Comparison of ENCODE assay signal across 22 mouse cellular contexts in the genomic region with DNA sequence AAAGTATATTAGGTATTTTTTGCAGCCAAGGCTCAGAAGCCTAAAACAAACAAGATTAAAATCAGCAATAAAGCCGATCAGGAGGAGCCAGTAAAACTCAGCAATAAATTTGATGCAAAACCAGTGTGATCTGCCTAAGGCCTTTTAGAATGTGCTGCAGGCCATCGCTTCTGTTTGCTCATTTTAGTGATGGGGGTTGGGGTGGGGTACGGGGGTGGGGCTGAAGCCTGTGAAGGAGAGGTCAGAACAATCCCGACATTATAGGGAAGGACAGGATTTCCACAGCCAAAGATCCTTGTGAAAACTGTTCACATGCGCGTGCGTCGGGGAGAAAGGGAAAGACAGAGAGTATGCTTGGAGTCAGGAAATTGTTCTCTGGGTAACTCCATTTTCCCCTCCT. TPM values are rescaled to one million over a fixed set of nuclear protein-coding genes. Genes with fewer than 3 reads are reported as not detected.
DNase-seq lines count a peak whose midpoint lies in the region; ATAC-seq and TF ChIP-seq lines count a peak whose summit lies in the region.
"Had no signal": no experiment of that assay in that cellular context is flagged by ENCODE, and none has a peak within 500 bp of the region (broad histone marks: within the 10 kb centered on the region; RNA-seq: fewer than 3 reads in every experiment).

No protein-coding gene starts in this region.

- TF ChIP-seq POLR2A in lung, adult 2 months (IDR thresholded peaks at IDR 0.05; ENCODE audit: borderline replicate concordance, extremely low read depth, low read depth, low read length), result no peak

- no peak overlapping the region for H3K4me3 ChIP-seq in hindbrain, embryonic 11.5 days (ENCODE audit: low read depth, low read length)
- H3K4me3 ChIP-seq in hindbrain, embryonic 12.5 days, result no peak overlapping the region
- H3K4me3 ChIP-seq in lung, embryonic 14.5 days (ENCODE audit: low read depth, low read length), result no peak overlapping the region
- no peak overlapping the region for H3K4me3 ChIP-seq in lung, adult 2 months (replicated peaks; ENCODE audit: extremely low read depth, low read depth, low read length)
- H3K4me3 ChIP-seq in neural tube, embryonic 13.5 days, result no peak overlapping the region
- no peak overlapping the region for H3K4me3 ChIP-seq in stomach, embryonic 16.5 days (replicated peaks; ENCODE audit: low read length)
- H3K4me3 ChIP-seq: embryonic facial prominence, embryonic 13.5 days; forebrain, embryonic 15.5 days; heart, adult 2 months; neural tube, embryonic 12.5 days had no signal

- H3K9ac ChIP-seq in hindbrain, embryonic 11.5 days (ENCODE audit: low read depth, low read length), result no peak overlapping the region
- no peak overlapping the region for H3K9ac ChIP-seq in hindbrain, embryonic 12.5 days
- no peak overlapping the region for H3K9ac ChIP-seq in lung, embryonic 14.5 days
- H3K9ac ChIP-seq in neural tube, embryonic 13.5 days, result 0 out of 2 replicates have a peak overlapping the region, but pooled peaks have one; percentile 23
- no peak overlapping the region for H3K9ac ChIP-seq in stomach, embryonic 16.5 days (ENCODE audit: low read length)
- H3K9ac ChIP-seq: embryonic facial prominence, embryonic 13.5 days; forebrain, embryonic 15.5 days; liver, postnatal 0 days; neural tube, embryonic 12.5 days had no signal

- H3K4me2 ChIP-seq in hindbrain, embryonic 11.5 days (replicated peaks; ENCODE audit: low read depth, low read length), result no peak overlapping the region
- no peak overlapping the region for H3K4me2 ChIP-seq in hindbrain, embryonic 12.5 days (replicated peaks)
- no peak overlapping the region for H3K4me2 ChIP-seq in lung, embryonic 14.5 days
- no peak overlapping the region for H3K4me2 ChIP-seq in neural tube, embryonic 13.5 days
- H3K4me2 ChIP-seq in stomach, embryonic 16.5 days (ENCODE audit: low read depth, low read length), result peak overlapping the region; percentile 29
- H3K4me2 ChIP-seq: embryonic facial prominence, embryonic 13.5 days; forebrain, embryonic 15.5 days; neural tube, embryonic 12.5 days had no signal

- no peaks in the 10 kb centered on the region for H3K27me3 ChIP-seq in hindbrain, embryonic 11.5 days (ENCODE audit: control insufficient read depth, insufficient read depth, low read length)
- no peaks in the 10 kb centered on the region for H3K27me3 ChIP-seq in hindbrain, embryonic 12.5 days
- no peaks in the 10 kb centered on the region for H3K27me3 ChIP-seq in lung, embryonic 14.5 days (ENCODE audit: insufficient read depth, low read length)
- H3K27me3 ChIP-seq in neural tube, embryonic 13.5 days, result no peaks in the 10 kb centered on the region
- H3K27me3 ChIP-seq in stomach, embryonic 16.5 days (ENCODE audit: control insufficient read depth, insufficient read depth, low read length), result no peaks in the 10 kb centered on the region
- H3K27me3 ChIP-seq: embryonic facial prominence, embryonic 13.5 days; forebrain, embryonic 15.5 days; neural tube, embryonic 12.5 days had no signal

- 65% methylated on average over 8 of the region's 8 CpGs for WGBS in hindbrain, embryonic 11.5 days
- WGBS in hindbrain, embryonic 12.5 days, result 51% methylated on average over 8 of the region's 8 CpGs
- WGBS in lung, embryonic 14.5 days, result 52% methylated on average over 8 of the region's 8 CpGs
- 54% methylated on average over 8 of the region's 8 CpGs for WGBS in lung, adult 2 months
- WGBS in neural tube, embryonic 13.5 days, result 44% methylated on average over 8 of the region's 8 CpGs
- 51% methylated on average over 8 of the region's 8 CpGs for WGBS in stomach, embryonic 16.5 days

- no peaks in the 10 kb centered on the region for H3K4me1 ChIP-seq in hindbrain, embryonic 11.5 days (replicated peaks; ENCODE audit: control insufficient read depth, insufficient read depth, low read length)
- H3K4me1 ChIP-seq in hindbrain, embryonic 12.5 days, result peaks cover 6% of the 10 kb centered on the region
- no peaks in the 10 kb centered on the region for H3K4me1 ChIP-seq in lung, embryonic 14.5 days (ENCODE audit: insufficient read depth)
- H3K4me1 ChIP-seq in lung, adult 2 months (ENCODE audit: control insufficient read depth, insufficient read depth, low read length), result no peaks in the 10 kb centered on the region
- peaks cover 17% of the 10 kb centered on the region for H3K4me1 ChIP-seq in neural tube, embryonic 13.5 days (replicated peaks)
- H3K4me1 ChIP-seq in stomach, embryonic 16.5 days (ENCODE audit: control insufficient read depth, insufficient read depth, low read length), result no peaks in the 10 kb centered on the region
- H3K4me1 ChIP-seq: embryonic facial prominence, embryonic 13.5 days; forebrain, embryonic 15.5 days had no signal

- peak; percentile 12 for DNase-seq in hindbrain, embryonic 11.5 days (ENCODE audit: low spot score)
- peak; percentile 9 for DNase-seq in lung, embryonic 14.5 days
- DNase-seq in lung, adult 2 months, result no peak
- no peak for DNase-seq in neural tube, embryonic 10.5 days (ENCODE audit: extremely low spot score, low spot score)
- DNase-seq in right cerebral cortex, adult 2 months (ENCODE audit: low spot score in 2 of 2), result no peak
- DNase-seq: adrenal gland, postnatal 10 days; cerebellum, adult 9-10 months; gastrocnemius, postnatal 25 days; heart, adult 2 months; heart, postnatal 4 days; layer of hippocampus, postnatal 36 days; liver, postnatal 0 days; spleen, adult 18-20 months; thymus, adult 2 months had no signal

- no peak for TF ChIP-seq CTCF in lung, embryonic 14.5 days (IDR thresholded peaks at IDR 0.05; ENCODE audit: low read depth)
- no peak for TF ChIP-seq CTCF in lung, adult 2 months (IDR thresholded peaks at IDR 0.05; ENCODE audit: insufficient read depth, low read length)

- no peaks in the 10 kb centered on the region for H3K36me3 ChIP-seq in hindbrain, embryonic 11.5 days (ENCODE audit: control insufficient read depth, insufficient read depth, low read length)
- no peaks in the 10 kb centered on the region for H3K36me3 ChIP-seq in hindbrain, embryonic 12.5 days
- H3K36me3 ChIP-seq in lung, embryonic 14.5 days (ENCODE audit: insufficient read depth), result no peaks in the 10 kb centered on the region
- H3K36me3 ChIP-seq in neural tube, embryonic 13.5 days, result no peaks in the 10 kb centered on the region
- no peaks in the 10 kb centered on the region for H3K36me3 ChIP-seq in stomach, embryonic 16.5 days (ENCODE audit: control insufficient read depth, insufficient read depth, low read length)
- H3K36me3 ChIP-seq: embryonic facial prominence, embryonic 13.5 days; forebrain, embryonic 15.5 days; neural tube, embryonic 12.5 days had no signal

- no peak for ATAC-seq in hindbrain, embryonic 11.5 days (ENCODE audit: low FRiP score)
- no peak for ATAC-seq in hindbrain, embryonic 12.5 days (ENCODE audit: low FRiP score)
- ATAC-seq in lung, embryonic 14.5 days (ENCODE audit: insufficient read depth), result no peak
- peak; percentile 15; the same call in 1 of the 2 replicates for ATAC-seq in neural tube, embryonic 13.5 days (ENCODE audit: low read depth)
- no peak for ATAC-seq in stomach, embryonic 16.5 days (ENCODE audit: insufficient read depth, low FRiP score)
- ATAC-seq: CD4-positive, CD25-positive, alpha-beta regulatory T cell, adult 4 months; forebrain, embryonic 15.5 days; liver, postnatal 0 days; Patski had no signal

- H3K9me3 ChIP-seq in hindbrain, embryonic 11.5 days (ENCODE audit: control insufficient read depth, low read length), result no peaks in the 10 kb centered on the region
- H3K9me3 ChIP-seq in hindbrain, embryonic 12.5 days (replicated peaks), result no peaks in the 10 kb centered on the region
- no peaks in the 10 kb centered on the region for H3K9me3 ChIP-seq in lung, embryonic 14.5 days (ENCODE audit: low read depth, low read length)
- no peaks in the 10 kb centered on the region for H3K9me3 ChIP-seq in neural tube, embryonic 13.5 days
- no peaks in the 10 kb centered on the region for H3K9me3 ChIP-seq in stomach, embryonic 16.5 days (replicated peaks; ENCODE audit: control insufficient read depth, low read length)
- H3K9me3 ChIP-seq: embryonic facial prominence, embryonic 13.5 days; forebrain, embryonic 15.5 days; neural tube, embryonic 12.5 days had no signal

- no peak overlapping the region for H3K27ac ChIP-seq in hindbrain, embryonic 11.5 days (ENCODE audit: low read depth, low read length)
- H3K27ac ChIP-seq in hindbrain, embryonic 12.5 days, result no peak overlapping the region
- H3K27ac ChIP-seq in lung, embryonic 14.5 days (ENCODE audit: low read depth), result peak overlapping the region; percentile 40
- H3K27ac ChIP-seq in neural tube, embryonic 13.5 days (replicated peaks), result 0 out of 2 replicates have a peak overlapping the region, but pooled peaks have one; percentile 49
- no peak overlapping the region for H3K27ac ChIP-seq in stomach, embryonic 16.5 days (ENCODE audit: low read length)
- H3K27ac ChIP-seq: embryonic facial prominence, embryonic 13.5 days; forebrain, embryonic 15.5 days; heart, adult 2 months; neural tube, embryonic 12.5 days had no signal

RNA-seq across cellular contexts. Expression of a gene that starts 21.5 kb away (rescaled TPM):
- polyA plus RNA-seq in hindbrain, embryonic 11.5 days (2014; fragmentation: Nextera tagmentation; extraction: Ambion mirVana), result 29.6 and 44.6 TPM in 2 replicates
- 47.7 and 50.2 TPM in 2 replicates for polyA plus RNA-seq in hindbrain, embryonic 12.5 days (2016; fragmentation: Nextera tagmentation; extraction: Ambion mirVana)
- polyA plus RNA-seq in lung, embryonic 14.5 days (2014; fragmentation: Nextera tagmentation; extraction: Ambion mirVana), result 27.3 and 33.1 TPM in 2 replicates
- polyA plus RNA-seq in lung, adult 2 months (2012; rRNA removed), result 7.1 and 11.1 TPM in 2 replicates
- polyA plus RNA-seq in neural tube, embryonic 13.5 days (2015; fragmentation: Nextera tagmentation; extraction: Ambion mirVana), result 39.8 and 41.6 TPM in 2 replicates
- 33.9 and 37.8 TPM in 2 replicates for polyA plus RNA-seq in stomach, embryonic 16.5 days (2015; fragmentation: Nextera tagmentation; extraction: Ambion mirVana)

Comparison
In these comparisons a context has a peak if more than half of its experiments do, and no peak if none do; other contexts are left out.
1. DNase-seq: peak in hindbrain, embryonic 11.5 days (single experiment) and lung, embryonic 14.5 days (single experiment); none in lung, adult 2 months (single experiment), neural tube, embryonic 10.5 days (single experiment) and right cerebral cortex, adult 2 months (0 of 2).
2. H3K27ac ChIP-seq: peak in lung, embryonic 14.5 days (single experiment) and neural tube, embryonic 13.5 days (single experiment); none in hindbrain, embryonic 11.5 days (single experiment), hindbrain, embryonic 12.5 days (single experiment) and stomach, embryonic 16.5 days (single experiment).